Mouse (Mus musculus) right cerebral cortex, postnatal 36 days (tissue): ENCODE data around the gene Zfp961.
"Not testable (repeated sequence)": the region's sequence is repeated elsewhere in the genome, so short reads cannot be mapped to it uniquely, and the experiment has no call there.

Experiments used
- DNase-seq, 2 experiments: peaks; one replicate each; pipeline ENCODE4 v3.0.0; 2022; ENCODE audit warnings: low spot score in 2 of 2, mixed read lengths in 1 of 2

Gene Zfp961

GRCm38 (mm10) chr8:71950482-71951221 is at the start of gene Zfp961:
TSS of gene Zfp961 (plus strand) at chr8:71951038.
- DNase-seq, result peak; percentile 97

- not testable (repeated sequence) for DNase-seq
Observed at GRCm38 (mm10) chr8:71903084-71903483, 47.8 kb upstream of the Zfp961 start.

GRCm38 (mm10) chr8:71906809-71907208 is 44.0 kb upstream of the Zfp961 start:
- DNase-seq, result no peak

GRCm38 (mm10) chr8:71907798-71908257 is 43.0 kb upstream of the Zfp961 start:
- no peak for DNase-seq

- peak; percentile 86 to 89 for DNase-seq
Observed at GRCm38 (mm10) chr8:71908309-71909261, 42.3 kb upstream of the Zfp961 start, which contains the start of the genes Zfp882 and Zfp617. TSS of gene Zfp882 (plus strand) at chr8:71908608. TSS of gene Zfp617 (plus strand) at chr8:71908635.

GRCm38 (mm10) chr8:71912286-71912685 is 38.6 kb upstream of the Zfp961 start:
- no peak for DNase-seq

GRCm38 (mm10) chr8:71922567-71923401 is 28.1 kb upstream of the Zfp961 start:
- peak; percentile 94 to 97 for DNase-seq

GRCm38 (mm10) chr8:71925791-71926190 is 25.0 kb upstream of the Zfp961 start:
- no peak for DNase-seq

- DNase-seq, result no peak
Observed at GRCm38 (mm10) chr8:71926551-71926950, 24.3 kb upstream of the Zfp961 start.

GRCm38 (mm10) chr8:71927779-71928178 is 23.1 kb upstream of the Zfp961 start:
- no peak for DNase-seq

- not testable (repeated sequence) for DNase-seq
Observed at GRCm38 (mm10) chr8:71938037-71938436, 12.8 kb upstream of the Zfp961 start.

- DNase-seq, result no peak
Observed at GRCm38 (mm10) chr8:71940293-71941208, 10.3 kb upstream of the Zfp961 start.

- no peak for DNase-seq
Observed at GRCm38 (mm10) chr8:71941776-71942175, 9.1 kb upstream of the Zfp961 start.

- no peak for DNase-seq
Observed at GRCm38 (mm10) chr8:71948624-71949023, 2.2 kb upstream of the Zfp961 start.

- DNase-seq, result no peak
Observed at GRCm38 (mm10) chr8:71951436-71952161, 761 bp downstream of the Zfp961 start.

GRCm38 (mm10) chr8:71952489-71952888 is 1.7 kb downstream of the Zfp961 start:
- DNase-seq, result no peak

GRCm38 (mm10) chr8:71952961-71953700 is 2.3 kb downstream of the Zfp961 start:
- DNase-seq, result not testable (repeated sequence)

- DNase-seq, result no peak
Observed at GRCm38 (mm10) chr8:71954666-71955065, 3.8 kb downstream of the Zfp961 start.

- no peak for DNase-seq
Observed at GRCm38 (mm10) chr8:71960483-71960882, 9.6 kb downstream of the Zfp961 start.
